Mouse (Mus musculus) hindbrain, embryonic 11.5 days (tissue): ENCODE data around the gene Plekhs1. TPM values are rescaled to one million over a fixed set of nuclear protein-coding genes. Genes with fewer than 3 reads are reported as not detected.

Experiments
- ATAC-seq: fragments of 200-750 bp; cut with Nextera tagmentation; 2 replicates; pipeline ENCODE4 v1.8.0; 2017; ENCODE audit warnings: mild to moderate bottlenecking, moderate TSS enrichment, moderate library complexity; ENCODE audit not compliant: low FRiP score
- DNase-seq: peaks from one replicate; pipeline ENCODE4 v3.0.0-alpha.2; 2015; ENCODE audit warnings: low spot score
- H3K27ac ChIP-seq: fragments of 300-500 bp; sonication (generic); 2 replicates; pipeline ENCODE4 v1.5.1; 2014; ENCODE audit warnings: mild to moderate bottlenecking, low read depth, low read length
- H3K27me3 ChIP-seq: fragments of 300-500 bp; sonication (generic); 2 replicates; pipeline ENCODE4 v1.6.1; 2014; ENCODE audit warnings: mild to moderate bottlenecking, low read length, moderate library complexity, mixed read lengths; ENCODE audit not compliant: control insufficient read depth, insufficient read depth
- H3K36me3 ChIP-seq: fragments of 300-500 bp; sonication (generic); 2 replicates; pipeline ENCODE4 v1.6.1; 2014; ENCODE audit warnings: mild to moderate bottlenecking, low read length, moderate library complexity, mixed read lengths; ENCODE audit not compliant: control insufficient read depth, insufficient read depth
- H3K4me1 ChIP-seq: fragments of 300-500 bp; sonication (generic); replicated peaks from 2 replicates; pipeline ENCODE4 v1.6.1; 2014; ENCODE audit warnings: low read length, mixed read lengths; ENCODE audit not compliant: control insufficient read depth, insufficient read depth
- H3K4me2 ChIP-seq: fragments of 300-500 bp; sonication (generic); replicated peaks from 2 replicates; pipeline ENCODE4 v1.6.1; 2014; ENCODE audit warnings: mild to moderate bottlenecking, low read depth, low read length
- H3K4me3 ChIP-seq: fragments of 300-500 bp; sonication (generic); 2 replicates; pipeline ENCODE4 v1.5.1; 2014; ENCODE audit warnings: low read depth, low read length
- H3K9ac ChIP-seq: fragments of 300-500 bp; sonication (generic); 2 replicates; pipeline ENCODE4 v1.6.1; 2014; ENCODE audit warnings: low read depth, low read length
- H3K9me3 ChIP-seq: fragments of 300-500 bp; sonication (generic); 2 replicates; pipeline ENCODE4 v1.6.1; 2016; ENCODE audit warnings: low read length; ENCODE audit not compliant: control insufficient read depth
- WGBS: fragments of 180-500 bp; shearing (Covaris S2); extraction: QIAGEN DNeasy Blood & Tissue Kit; methylation state at CpG from one replicate; pipeline ENCODE4 v1.1.7; 2014; 5-methylcytosine and 5-hydroxymethylcytosine counted together
- polyA plus RNA-seq: library from polyadenylated mRNA; unstranded; fragments of >200 nt; fragmentation: Nextera tagmentation; extraction: Ambion mirVana; gene quantifications from 2 replicates; pipeline ENCODE4 v1.2.1, GENCODE M21; 2014

Plekhs1 gene
- polyA plus RNA-seq, 1 experiment from 2014 or later, result not detected

GRCm38 (mm10) chr19:56430369-56430768 is 31.1 kb upstream of the Plekhs1 start:
- ATAC-seq, result no peak
- Histone ChIP-seq H3K4me3 (no peak overlapping the region), H3K4me1 (no peaks in the 10 kb centered on the region), H3K9ac (no peak overlapping the region), H3K9me3 (no peaks in the 10 kb centered on the region), H3K27me3 (no peaks in the 10 kb centered on the region), H3K27ac (no peak overlapping the region), H3K4me2 (no peak overlapping the region), H3K36me3 (no peaks in the 10 kb centered on the region)
- no peak for DNase-seq
- 82% methylated on average over 8 of the region's 8 CpGs for WGBS

- no peaks in the 10 kb centered on the region for H3K4me1 ChIP-seq
- DNase-seq (no peak), ATAC-seq (no peak)
- no peaks in the 10 kb centered on the region for H3K9me3 ChIP-seq
- H3K36me3 ChIP-seq, result no peaks in the 10 kb centered on the region
- H3K4me2 ChIP-seq, result no peak overlapping the region
- H3K27me3 ChIP-seq, result no peaks in the 10 kb centered on the region
- H3K4me3 ChIP-seq, result no peak overlapping the region
- H3K9ac ChIP-seq, result no peak overlapping the region
- 72% methylated on average over 10 of the region's 10 CpGs for WGBS
- H3K27ac ChIP-seq, result no peak overlapping the region
These were observed 28.7 kb upstream of the Plekhs1 start for GRCm38 (mm10) chr19:56432706-56433105.

- ATAC-seq (no peak), DNase-seq (no peak)
- Histone ChIP-seq H3K4me2 (no peak overlapping the region), H3K4me1 (no peaks in the 10 kb centered on the region), H3K9me3 (no peaks in the 10 kb centered on the region), H3K9ac (no peak overlapping the region), H3K4me3 (no peak overlapping the region), H3K27ac (no peak overlapping the region), H3K27me3 (no peaks in the 10 kb centered on the region), H3K36me3 (no peaks in the 10 kb centered on the region)
- WGBS, result 87% methylated on average over 7 of the region's 7 CpGs
These were observed 27.9 kb upstream of the Plekhs1 start for GRCm38 (mm10) chr19:56433581-56433980.

GRCm38 (mm10) chr19:56436380-56436779 is 25.1 kb upstream of the Plekhs1 start:
- no peaks in the 10 kb centered on the region for H3K36me3 ChIP-seq
- DNase-seq, result no peak
- no peak overlapping the region for H3K27ac ChIP-seq
- H3K27me3 ChIP-seq, result no peaks in the 10 kb centered on the region
- H3K9ac ChIP-seq, result no peak overlapping the region
- ATAC-seq, result no peak
- H3K4me2 ChIP-seq, result no peak overlapping the region
- H3K4me1 ChIP-seq, result no peaks in the 10 kb centered on the region
- H3K9me3 ChIP-seq, result no peaks in the 10 kb centered on the region
- 90% methylated on average over 13 of the region's 13 CpGs for WGBS
- H3K4me3 ChIP-seq, result no peak overlapping the region

GRCm38 (mm10) chr19:56438357-56439071 is 22.9 kb upstream of the Plekhs1 start:
- Histone ChIP-seq H3K27me3 (no peaks in the 10 kb centered on the region), H3K4me1 (no peaks in the 10 kb centered on the region), H3K36me3 (no peaks in the 10 kb centered on the region), H3K9me3 (no peaks in the 10 kb centered on the region), H3K9ac (no peak overlapping the region), H3K4me3 (no peak overlapping the region), H3K27ac (no peak overlapping the region), H3K4me2 (no peak overlapping the region)
- no peak for DNase-seq
- 81% methylated on average over 7 of the region's 7 CpGs for WGBS
- no peak for ATAC-seq

- DNase-seq (no peak), ATAC-seq (no peak)
- Histone ChIP-seq H3K4me2 (no peak overlapping the region), H3K9me3 (no peaks in the 10 kb centered on the region), H3K27me3 (no peaks in the 10 kb centered on the region), H3K36me3 (no peaks in the 10 kb centered on the region), H3K9ac (no peak overlapping the region), H3K4me3 (no peak overlapping the region), H3K27ac (no peak overlapping the region), H3K4me1 (no peaks in the 10 kb centered on the region)
- 89% methylated on average over 6 of the region's 6 CpGs for WGBS
These were observed 22.4 kb upstream of the Plekhs1 start for GRCm38 (mm10) chr19:56439072-56439434.

- no peak overlapping the region for H3K27ac ChIP-seq
- H3K4me3 ChIP-seq, result no peak overlapping the region
- H3K36me3 ChIP-seq, result no peaks in the 10 kb centered on the region
- no peak overlapping the region for H3K9ac ChIP-seq
- H3K27me3 ChIP-seq, result no peaks in the 10 kb centered on the region
- WGBS, result 84% methylated on average over 14 of the region's 14 CpGs
- DNase-seq (no peak), ATAC-seq (no peak)
- H3K4me2 ChIP-seq, result no peak overlapping the region
- H3K4me1 ChIP-seq, result no peaks in the 10 kb centered on the region
- H3K9me3 ChIP-seq, result no peaks in the 10 kb centered on the region
These were observed 18.0 kb upstream of the Plekhs1 start for GRCm38 (mm10) chr19:56443445-56443844.

- H3K27ac ChIP-seq, result no peak overlapping the region
- no peaks in the 10 kb centered on the region for H3K36me3 ChIP-seq
- DNase-seq (no peak), ATAC-seq (no peak)
- H3K9me3 ChIP-seq, result no peaks in the 10 kb centered on the region
- no peaks in the 10 kb centered on the region for H3K4me1 ChIP-seq
- H3K4me3 ChIP-seq, result no peak overlapping the region
- H3K27me3 ChIP-seq, result no peaks in the 10 kb centered on the region
- H3K9ac ChIP-seq, result no peak overlapping the region
- no peak overlapping the region for H3K4me2 ChIP-seq
- WGBS, result 97% methylated on average over 4 of the region's 4 CpGs
These were observed 12.7 kb upstream of the Plekhs1 start for GRCm38 (mm10) chr19:56448784-56449183.

- no peak for DNase-seq
- H3K4me3 ChIP-seq, result no peak overlapping the region
- no peak overlapping the region for H3K27ac ChIP-seq
- no peaks in the 10 kb centered on the region for H3K4me1 ChIP-seq
- no peak overlapping the region for H3K4me2 ChIP-seq
- H3K27me3 ChIP-seq, result no peaks in the 10 kb centered on the region
- ATAC-seq, result no peak
- no peaks in the 10 kb centered on the region for H3K36me3 ChIP-seq
- 90% methylated on average over 8 of the region's 8 CpGs for WGBS
- no peaks in the 10 kb centered on the region for H3K9me3 ChIP-seq
- no peak overlapping the region for H3K9ac ChIP-seq
These were observed 11.9 kb upstream of the Plekhs1 start for GRCm38 (mm10) chr19:56449537-56449936.
